Mouse (Mus musculus): Measurements from ENCODE around the gene Zfp354a.
"Not testable (repeated sequence)": the region's sequence is repeated elsewhere in the genome, so short reads cannot be mapped to it uniquely, and the experiment has no call there.

The Zfp354a gene

GRCm38 (mm10) chr11:51059151-51059571 lies at the start of gene Zfp354a:
TSS of gene Zfp354a (plus strand) at chr11:51059257.
- peak in 1 of 2 experiments; percentile 4 for DNase-seq

- no peak for DNase-seq
Observed at GRCm38 (mm10) chr11:51011821-51012220, 47.2 kb upstream of the Zfp354a start.

- no peak for DNase-seq
Observed at GRCm38 (mm10) chr11:51013936-51014335, 45.1 kb upstream of the Zfp354a start, which contains the start of gene Olfr54. TSS of gene Olfr54 (plus strand) at chr11:51014236.

- no peak for DNase-seq
Observed at GRCm38 (mm10) chr11:51016341-51016740, 42.7 kb upstream of the Zfp354a start.

- not testable (repeated sequence) for DNase-seq
Observed at GRCm38 (mm10) chr11:51026811-51027210, 32.2 kb upstream of the Zfp354a start.

GRCm38 (mm10) chr11:51029381-51029780 lies 29.7 kb upstream of the Zfp354a start:
- DNase-seq = not testable (repeated sequence)

- DNase-seq = no peak
Observed at GRCm38 (mm10) chr11:51030225-51030624, 28.8 kb upstream of the Zfp354a start.

GRCm38 (mm10) chr11:51032851-51033250 lies 26.2 kb upstream of the Zfp354a start:
- peak in 1 of 2 experiments; percentile 4 for DNase-seq

- DNase-seq = not testable (repeated sequence)
Observed at GRCm38 (mm10) chr11:51034141-51034540, 24.9 kb upstream of the Zfp354a start.

- DNase-seq = no peak
Observed at GRCm38 (mm10) chr11:51035951-51036350, 23.1 kb upstream of the Zfp354a start.

GRCm38 (mm10) chr11:51044776-51045175 lies 14.3 kb upstream of the Zfp354a start:
- not testable (repeated sequence) for DNase-seq

GRCm38 (mm10) chr11:51047809-51048208 lies 11.2 kb upstream of the Zfp354a start, which contains the start of gene Olfr1375:
TSS of gene Olfr1375 (plus strand) at chr11:51048109.
- DNase-seq = not testable (repeated sequence)

GRCm38 (mm10) chr11:51051678-51052077 lies 7.4 kb upstream of the Zfp354a start:
- DNase-seq = no peak

- DNase-seq = no peak
Observed at GRCm38 (mm10) chr11:51053230-51053629, 5.8 kb upstream of the Zfp354a start.

GRCm38 (mm10) chr11:51059640-51060039 lies 583 bp downstream of the Zfp354a start:
- no peak for DNase-seq

- no peak for DNase-seq
Observed at GRCm38 (mm10) chr11:51060981-51061380, 1.9 kb downstream of the Zfp354a start.

- no peak for DNase-seq
Observed at GRCm38 (mm10) chr11:51063276-51063675, 4.2 kb downstream of the Zfp354a start.

GRCm38 (mm10) chr11:51063841-51064240 lies 4.8 kb downstream of the Zfp354a start:
- DNase-seq = no peak

GRCm38 (mm10) chr11:51084527-51084926 lies 25.5 kb downstream of the Zfp354a start:
- DNase-seq = no peak

GRCm38 (mm10) chr11:51085269-51085668 lies 26.2 kb downstream of the Zfp354a start:
- DNase-seq = no peak

- DNase-seq = no peak
Observed at GRCm38 (mm10) chr11:51107261-51107660, 48.2 kb downstream of the Zfp354a start.

GRCm38 (mm10) chr11:51110621-51111020 lies 51.6 kb downstream of the Zfp354a start:
- no peak for DNase-seq
